Mouse (Mus musculus) v-Abl transformed pro-B cells (cell line): ENCODE results near the gene Topors.

ENCODE experiments used
- in situ Hi-C, 2 experiments: fragments of 400-800 bp; cut with MboI; formaldehyde crosslinking; loops; one replicate each; pipeline ENCODE4 v1.15.1; 2025; ENCODE audit not compliant: unreplicated experiment in 2 of 2

The Topors gene

DNA sequence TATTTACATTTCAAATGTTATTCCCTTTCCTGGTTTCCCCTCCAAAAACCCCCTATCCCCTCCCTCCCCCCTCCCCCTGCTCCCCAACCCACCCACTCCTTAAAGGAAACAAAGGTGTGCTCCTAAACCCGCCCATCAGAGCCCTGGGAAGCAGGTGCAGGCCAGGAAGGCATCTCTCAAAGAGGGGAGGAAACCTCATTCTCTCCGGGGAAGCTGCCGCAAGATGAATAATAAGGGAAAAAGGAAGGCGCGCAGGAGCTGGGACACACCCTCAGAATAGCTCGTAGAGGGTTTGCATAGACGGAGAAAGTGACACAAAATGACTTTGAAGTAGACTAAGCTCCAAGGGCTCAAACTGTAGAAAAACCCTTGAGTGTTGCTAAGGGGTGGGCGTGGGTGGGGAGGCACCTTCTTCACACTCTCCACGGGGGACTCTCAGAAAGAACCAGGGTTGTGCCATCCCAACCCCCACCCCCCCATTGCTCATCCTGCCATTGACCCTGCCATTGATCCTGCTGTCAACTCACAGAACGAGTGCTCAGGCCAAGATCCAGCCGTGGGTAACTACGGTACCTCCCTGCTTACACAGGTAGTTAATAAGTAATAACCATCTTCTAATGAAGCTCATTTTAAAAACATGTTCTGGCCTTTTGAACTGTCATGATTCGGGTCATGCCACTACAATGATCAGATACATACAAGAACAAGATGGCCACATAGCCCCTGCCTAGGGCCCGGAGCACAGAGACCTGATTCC lies 48.5 kb downstream of the Topors start:
- in situ Hi-C loops, result loop anchor here in 1 of 2 experiments (10.0 kb wide), 1 partner anchor 64 kb away; no protein-coding TSS in a partner anchor

GRCm38 (mm10) chr4:40220437-40220836 lies 49.2 kb downstream of the Topors start:
- in situ Hi-C loops, result loop anchor here in 1 of 2 experiments (10.0 kb wide), 1 partner anchor 64 kb away; no protein-coding TSS in a partner anchor

DNA sequence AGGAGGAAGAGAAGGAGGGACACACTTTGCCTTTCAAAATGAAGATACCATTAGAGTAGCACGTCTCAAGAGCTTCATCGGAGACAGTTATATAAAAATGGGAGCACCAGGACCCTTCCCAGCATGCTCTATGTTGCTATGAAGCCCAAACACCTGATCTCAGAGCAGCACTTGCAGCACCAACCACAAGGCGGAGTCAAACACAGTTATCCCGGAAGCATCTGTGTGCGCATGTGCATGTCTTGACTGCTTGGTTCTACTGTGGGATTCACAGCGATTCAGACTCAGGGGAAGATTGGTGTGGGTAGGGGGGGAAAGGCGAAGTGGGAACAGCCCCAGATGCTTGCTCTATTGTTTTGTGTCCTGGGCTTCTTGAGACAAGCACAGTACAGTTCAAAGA lies 51.3 kb downstream of the Topors start:
- in situ Hi-C loops, result no loop called here

GRCm38 (mm10) chr4:40217910-40218309 lies 51.7 kb downstream of the Topors start:
- in situ Hi-C loops, result no loop called here

DNA sequence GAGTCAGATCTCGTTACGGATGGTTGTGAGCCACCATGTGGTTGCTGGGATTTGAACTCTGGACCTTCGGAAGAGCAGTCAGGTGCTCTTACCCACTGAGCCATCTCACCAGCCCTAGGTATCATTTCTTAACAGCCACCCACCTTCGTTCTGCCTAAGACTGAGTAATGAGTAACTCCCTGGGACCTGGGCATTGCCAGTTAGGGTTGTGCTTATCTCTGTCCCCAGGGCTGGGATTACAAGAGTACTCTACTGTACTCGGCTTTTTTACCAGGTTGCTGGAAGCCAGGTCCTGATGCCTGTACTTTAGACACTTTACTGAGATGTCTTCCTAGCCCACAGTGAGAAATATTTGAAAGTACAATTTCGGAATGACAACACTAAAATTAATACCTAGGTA lies 57.5 kb downstream of the Topors start:
- in situ Hi-C loops, result no loop called here
